Mouse (Mus musculus) hindbrain, embryonic 16.5 days (tissue): ENCODE results near the gene Qsox2. TPM values are rescaled to one million over a fixed set of nuclear protein-coding genes. Genes with fewer than 3 reads are reported as not detected.

Source experiments
- ATAC-seq: fragments of 200-750 bp; cut with Nextera tagmentation; 2 replicates; pipeline ENCODE4 v1.8.0; 2017; ENCODE audit warnings: moderate TSS enrichment, moderate library complexity
- H3K27ac ChIP-seq: fragments of 300-500 bp; sonication (generic); 2 replicates; pipeline ENCODE4 v1.5.1; 2014; ENCODE audit warnings: low read depth, mild to moderate bottlenecking, control low read depth, low read length, moderate library complexity
- H3K27me3 ChIP-seq: fragments of 300-500 bp; sonication (generic); replicated peaks from 2 replicates; pipeline ENCODE4 v1.6.1; 2014; ENCODE audit warnings: low read length; ENCODE audit not compliant: control insufficient read depth, insufficient read depth
- H3K36me3 ChIP-seq: fragments of 300-500 bp; sonication (generic); 2 replicates; pipeline ENCODE4 v1.6.1; 2014; ENCODE audit warnings: mild to moderate bottlenecking, low read length, moderate library complexity, mixed read lengths; ENCODE audit not compliant: control insufficient read depth, insufficient read depth
- H3K4me1 ChIP-seq: fragments of 300-500 bp; sonication (generic); 2 replicates; pipeline ENCODE4 v1.6.1; 2014; ENCODE audit warnings: low read depth, low read length; ENCODE audit not compliant: control insufficient read depth, insufficient read depth
- H3K4me2 ChIP-seq: fragments of 300-500 bp; sonication (generic); 2 replicates; pipeline ENCODE4 v1.6.1; 2014; ENCODE audit warnings: mild to moderate bottlenecking, low read length, control low read depth, moderate library complexity
- H3K4me3 ChIP-seq: fragments of 300-500 bp; sonication (generic); 2 replicates; pipeline ENCODE4 v1.5.1; 2014; ENCODE audit warnings: mild to moderate bottlenecking, low read length, control low read depth, moderate library complexity
- H3K9ac ChIP-seq: fragments of 300-500 bp; sonication (generic); 2 replicates; pipeline ENCODE4 v1.6.1; 2014; ENCODE audit warnings: low read depth, mild to moderate bottlenecking, control low read depth, low read length, moderate library complexity
- H3K9me3 ChIP-seq: fragments of 300-500 bp; sonication (generic); 2 replicates; pipeline ENCODE4 v1.6.1; 2014; ENCODE audit warnings: mild to moderate bottlenecking, low read length, moderate library complexity; ENCODE audit not compliant: control insufficient read depth
- WGBS: fragments of 180-500 bp; shearing (Covaris S2); extraction: QIAGEN DNeasy Blood & Tissue Kit; methylation state at CpG from one replicate; pipeline ENCODE4 v1.1.7; 2014; 5-methylcytosine and 5-hydroxymethylcytosine counted together
- polyA plus RNA-seq: library from polyadenylated mRNA; unstranded; fragments of >200 nt; fragmentation: Nextera tagmentation; extraction: Ambion mirVana; gene quantifications from 2 replicates; pipeline ENCODE4 v1.2.1, GENCODE M21; 2015

Qsox2 gene
- polyA plus RNA-seq, 1 experiment from 2014 or later = 15.3 TPM

DNA sequence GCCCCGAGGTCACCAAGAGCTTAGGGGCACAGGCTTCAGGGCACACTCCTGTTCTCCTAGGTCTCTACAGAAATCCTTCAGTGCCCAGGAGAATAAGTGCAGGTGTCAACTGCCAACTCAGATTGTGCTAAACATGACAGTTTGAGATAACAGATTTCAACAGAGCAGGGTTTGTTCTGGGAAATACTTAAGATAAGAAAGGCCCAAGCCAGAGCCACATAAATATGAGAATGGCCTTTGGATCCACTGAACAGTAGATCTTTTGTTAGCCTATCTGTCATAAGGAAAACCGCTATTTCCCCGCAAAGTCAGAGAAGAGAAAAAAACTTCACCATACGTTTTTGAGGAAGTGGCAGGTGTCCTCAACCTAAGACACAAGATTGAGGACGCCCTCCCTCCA is 3.1 kb downstream of the Qsox2 start:
- no peaks in the 10 kb centered on the region for H3K36me3 ChIP-seq
- H3K9ac ChIP-seq = no peak overlapping the region
- no peaks in the 10 kb centered on the region for H3K27me3 ChIP-seq
- 88% methylated on average over 5 of the region's 5 CpGs for WGBS
- H3K9me3 ChIP-seq = no peaks in the 10 kb centered on the region
- H3K4me3 ChIP-seq = no peak overlapping the region
- no peak for ATAC-seq
- H3K4me2 ChIP-seq = no peak overlapping the region
- H3K27ac ChIP-seq = no peak overlapping the region
- peaks cover 18% of the 10 kb centered on the region for H3K4me1 ChIP-seq

DNA sequence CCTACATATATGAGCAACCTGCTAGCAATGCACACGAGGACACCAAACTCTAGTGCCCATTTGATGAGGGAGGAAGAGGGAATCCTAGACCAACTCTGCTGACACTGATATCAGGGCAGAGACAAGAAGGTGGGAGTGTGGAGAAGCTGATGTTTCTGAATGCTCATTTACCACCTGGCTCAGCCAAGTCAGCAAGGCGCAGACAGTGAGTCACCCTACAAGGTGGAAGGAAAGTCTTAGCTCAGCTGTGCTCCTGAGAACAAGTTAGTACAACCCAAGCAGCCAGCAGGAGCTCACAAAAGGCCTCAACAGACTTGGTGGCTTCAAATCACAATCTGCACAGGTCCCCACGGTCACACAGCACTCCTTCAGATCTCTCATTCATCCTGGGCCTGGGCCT is 6.0 kb downstream of the Qsox2 start:
- no peak overlapping the region for H3K4me2 ChIP-seq
- no peak for ATAC-seq
- 79% methylated on average over 3 of the region's 3 CpGs for WGBS
- H3K27ac ChIP-seq = no peak overlapping the region
- no peaks in the 10 kb centered on the region for H3K27me3 ChIP-seq
- no peaks in the 10 kb centered on the region for H3K36me3 ChIP-seq
- H3K4me1 ChIP-seq = peaks cover 14% of the 10 kb centered on the region
- no peaks in the 10 kb centered on the region for H3K9me3 ChIP-seq
- no peak overlapping the region for H3K9ac ChIP-seq
- H3K4me3 ChIP-seq = no peak overlapping the region

DNA sequence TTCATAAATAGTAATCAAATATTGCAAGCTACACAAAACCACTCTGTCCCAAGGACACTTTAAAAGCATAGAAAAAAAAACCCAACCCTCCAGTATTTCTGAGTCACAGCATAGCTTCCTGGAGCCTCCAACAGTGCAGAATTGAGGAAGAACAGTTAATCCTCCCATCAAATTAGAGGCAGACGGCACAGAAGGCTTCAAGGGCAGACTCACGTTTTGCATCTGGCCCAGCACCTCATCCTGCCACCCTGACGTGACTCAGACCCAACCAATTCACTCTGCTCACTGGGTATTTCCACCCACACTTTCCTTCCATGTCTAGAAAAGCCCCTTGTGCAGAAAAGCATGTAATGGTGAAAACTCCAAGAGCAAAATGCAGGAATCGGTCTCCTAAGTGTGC is 7.1 kb downstream of the Qsox2 start:
- no peaks in the 10 kb centered on the region for H3K9me3 ChIP-seq
- H3K27ac ChIP-seq = no peak overlapping the region
- 69% methylated on average over 4 of the region's 4 CpGs for WGBS
- no peak overlapping the region for H3K4me3 ChIP-seq
- no peaks in the 10 kb centered on the region for H3K36me3 ChIP-seq
- ATAC-seq = no peak
- H3K4me1 ChIP-seq = peaks cover 5% of the 10 kb centered on the region
- H3K9ac ChIP-seq = no peak overlapping the region
- H3K27me3 ChIP-seq = no peaks in the 10 kb centered on the region
- H3K4me2 ChIP-seq = no peak overlapping the region

DNA sequence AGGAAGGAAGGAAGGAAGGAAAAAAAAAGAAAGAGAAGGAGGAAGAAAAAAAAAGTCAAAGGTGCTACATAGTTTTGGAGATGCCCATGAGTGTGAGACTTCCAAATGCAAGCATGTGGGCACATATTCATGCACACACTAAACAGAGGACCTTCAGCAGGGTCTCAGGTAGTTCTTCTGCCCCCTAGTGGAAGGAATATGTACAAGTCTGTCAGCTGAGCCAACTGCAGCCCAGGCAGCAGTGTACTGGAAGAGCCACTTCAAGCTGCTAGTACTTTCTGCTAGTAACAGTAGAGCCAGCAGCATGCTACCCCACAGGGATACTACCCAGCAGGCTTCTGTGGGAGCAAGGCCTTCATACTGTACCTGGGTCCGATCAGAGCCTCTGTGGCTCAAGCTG is 9.5 kb downstream of the Qsox2 start:
- Histone ChIP-seq H3K4me1 (no peaks in the 10 kb centered on the region), H3K27ac (no peak overlapping the region), H3K36me3 (0 out of 2 replicates have a peak, but pooled peaks cover 8% of the 10 kb centered on the region), H3K27me3 (no peaks in the 10 kb centered on the region), H3K4me2 (no peak overlapping the region), H3K4me3 (no peak overlapping the region), H3K9me3 (no peaks in the 10 kb centered on the region), H3K9ac (no peak overlapping the region)
- ATAC-seq = peak; percentile 84
- WGBS = 68% methylated on average over 1 of the region's 1 CpGs

DNA sequence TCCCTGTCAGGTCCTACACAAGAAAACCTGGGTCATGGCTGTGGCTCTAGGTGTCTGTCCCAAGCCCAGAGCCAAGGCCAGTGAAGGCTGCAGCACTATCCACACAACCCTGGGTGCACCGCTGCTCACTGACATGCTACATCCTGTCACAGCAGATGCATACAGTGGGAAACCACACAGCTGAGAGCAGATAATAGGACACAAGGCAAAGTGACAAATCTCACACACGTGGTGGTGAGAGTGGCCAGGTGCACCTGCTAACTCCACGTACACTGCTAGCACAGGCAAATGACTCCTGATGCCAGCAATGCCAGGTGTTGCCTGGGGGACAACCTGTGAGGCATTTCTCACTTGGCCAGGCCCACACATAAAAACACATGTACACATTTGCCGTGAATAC is 12.1 kb downstream of the Qsox2 start:
- H3K4me3 ChIP-seq = no peak overlapping the region
- H3K4me2 ChIP-seq = no peak overlapping the region
- peaks cover 19% of the 10 kb centered on the region; the same call in 1 of the 2 replicates for H3K36me3 ChIP-seq
- no peak for ATAC-seq
- no peaks in the 10 kb centered on the region for H3K27me3 ChIP-seq
- H3K4me1 ChIP-seq = no peaks in the 10 kb centered on the region
- WGBS = 87% methylated on average over 4 of the region's 4 CpGs
- H3K9me3 ChIP-seq = no peaks in the 10 kb centered on the region
- H3K9ac ChIP-seq = no peak overlapping the region
- no peak overlapping the region for H3K27ac ChIP-seq

DNA sequence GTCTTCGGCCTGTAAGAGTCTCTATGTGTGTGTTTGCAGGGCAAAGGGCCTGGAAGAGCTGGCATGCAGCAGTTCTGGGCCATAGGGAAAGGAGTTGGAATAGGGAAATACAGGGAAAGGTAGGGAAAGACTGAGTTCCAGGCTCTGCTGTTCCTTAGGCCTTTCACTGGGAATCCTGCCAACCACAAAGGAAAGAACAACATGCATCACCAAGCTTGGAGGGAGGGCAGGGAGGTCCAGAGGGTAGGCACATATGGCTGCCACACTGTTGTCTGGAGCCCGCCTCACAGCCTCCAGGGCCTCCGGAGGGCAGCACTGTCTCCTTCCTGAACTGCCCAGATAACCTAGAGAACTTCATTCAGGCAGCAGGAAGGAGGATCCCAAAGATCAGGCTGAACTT is 13.4 kb downstream of the Qsox2 start:
- H3K27ac ChIP-seq = no peak overlapping the region
- H3K4me3 ChIP-seq = no peak overlapping the region
- no peaks in the 10 kb centered on the region for H3K4me1 ChIP-seq
- no peaks in the 10 kb centered on the region for H3K9me3 ChIP-seq
- no peak for ATAC-seq
- no peak overlapping the region for H3K9ac ChIP-seq
- H3K27me3 ChIP-seq = no peaks in the 10 kb centered on the region
- H3K4me2 ChIP-seq = no peak overlapping the region
- 81% methylated on average over 3 of the region's 3 CpGs for WGBS
- peaks cover 25% of the 10 kb centered on the region; the same call in 1 of the 2 replicates for H3K36me3 ChIP-seq

DNA sequence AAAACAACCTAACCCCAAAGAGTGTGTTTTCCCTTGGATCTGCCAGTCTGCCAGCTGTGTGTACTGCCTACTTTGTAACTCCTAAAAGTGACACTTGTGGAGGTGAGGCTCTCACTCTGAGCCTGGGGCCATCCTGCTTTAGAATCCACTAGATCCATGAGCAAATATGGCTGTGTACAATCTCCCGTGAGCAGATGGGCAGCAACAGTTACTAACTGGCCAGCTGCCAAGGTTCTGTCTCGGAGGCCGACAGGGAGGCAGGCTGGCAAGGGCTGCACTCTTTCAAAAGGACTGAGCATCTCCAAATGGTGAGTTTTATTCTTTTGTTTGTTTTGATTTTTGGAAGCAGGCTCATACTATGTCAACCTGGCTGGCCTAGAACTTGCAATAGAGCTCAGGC is 22.8 kb downstream of the Qsox2 start:
- Histone ChIP-seq H3K4me1 (no peaks in the 10 kb centered on the region), H3K27me3 (no peaks in the 10 kb centered on the region; the same call in 1 of the 2 replicates), H3K9ac (no peak overlapping the region), H3K4me3 (no peak overlapping the region), H3K36me3 (peaks cover 33% of the 10 kb centered on the region), H3K4me2 (no peak overlapping the region), H3K9me3 (peaks cover 4% of the 10 kb centered on the region; the same call in 1 of the 2 replicates), H3K27ac (no peak overlapping the region)
- WGBS = 25% methylated on average over 3 of the region's 3 CpGs
- no peak for ATAC-seq

DNA sequence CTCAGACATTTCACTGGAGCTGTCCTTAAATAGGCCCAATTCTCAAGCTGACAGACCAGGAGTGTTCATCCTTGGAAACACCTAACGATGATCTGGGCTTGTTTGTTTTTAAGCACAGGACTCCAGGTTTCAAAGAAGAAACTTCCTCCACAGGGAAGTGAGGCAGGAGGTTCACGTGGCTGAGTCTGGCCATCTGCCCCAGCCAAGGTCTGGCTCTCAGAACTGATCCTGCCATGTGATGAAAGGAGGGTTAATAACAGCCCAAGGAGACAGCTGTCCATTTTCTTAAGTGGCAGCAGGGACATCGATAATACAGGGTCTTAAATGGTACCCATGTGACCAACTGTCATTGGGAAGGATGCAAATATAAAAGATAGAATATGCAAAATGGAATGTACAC is 27.8 kb downstream of the Qsox2 start:
- peaks cover 2% of the 10 kb centered on the region; the same call in 1 of the 2 replicates for H3K4me1 ChIP-seq
- no peak overlapping the region for H3K4me2 ChIP-seq
- peaks cover 40% of the 10 kb centered on the region for H3K27me3 ChIP-seq
- H3K4me3 ChIP-seq = no peak overlapping the region
- WGBS = 63% methylated on average over 3 of the region's 3 CpGs
- no peak for ATAC-seq
- H3K9me3 ChIP-seq = peaks cover 4% of the 10 kb centered on the region; the same call in 1 of the 2 replicates
- no peak overlapping the region for H3K27ac ChIP-seq
- peaks cover 27% of the 10 kb centered on the region for H3K36me3 ChIP-seq
- no peak overlapping the region for H3K9ac ChIP-seq

DNA sequence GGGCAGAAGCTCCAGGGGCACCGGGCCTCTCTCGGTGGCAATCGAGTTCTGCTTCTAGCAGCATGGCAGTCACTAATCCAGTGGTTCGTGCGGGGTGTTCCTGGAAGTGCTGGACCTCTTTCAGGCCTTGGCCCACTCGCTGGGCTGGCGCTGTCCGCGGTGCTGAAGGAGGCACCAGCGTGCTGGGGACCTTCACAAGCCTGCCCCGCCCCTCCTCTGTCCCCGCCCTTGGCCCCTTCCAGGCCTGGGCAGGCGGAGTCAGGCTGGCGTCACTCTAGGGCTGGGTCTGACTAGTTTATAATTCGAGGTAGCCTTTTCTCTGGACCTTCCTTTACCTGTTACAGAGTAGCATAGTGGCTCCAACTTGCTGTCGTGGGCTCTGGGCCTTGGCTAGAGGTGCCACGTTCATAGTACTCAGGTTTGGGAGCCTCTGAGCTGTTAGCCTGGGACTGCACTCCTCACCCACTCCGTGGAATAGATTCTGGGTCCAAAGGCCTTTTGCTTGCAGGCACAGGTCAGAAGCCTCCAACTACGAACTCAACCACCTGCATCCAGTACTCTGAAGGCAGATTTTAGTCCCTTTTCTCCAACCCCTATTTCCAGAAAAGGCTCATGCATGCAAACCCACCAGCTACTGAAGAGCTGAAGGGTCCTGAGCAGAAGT is 29.1 kb downstream of the Qsox2 start, which contains the start of gene Lhx3:
Lhx3 (minus strand) TSS at position 164 of the 664 bp plus-strand sequence.
- Histone ChIP-seq H3K4me2 (no peak within 1 kb of the TSS), H3K27me3 (peaks cover 52% of the 10 kb centered on the region), H3K4me1 (peaks cover 2% of the 10 kb centered on the region; the same call in 1 of the 2 replicates), H3K9me3 (peaks cover 4% of the 10 kb centered on the region; the same call in 1 of the 2 replicates), H3K27ac (no peak within 1 kb of the TSS), H3K9ac (no peak within 1 kb of the TSS), H3K4me3 (no peak within 1 kb of the TSS), H3K36me3 (peaks cover 24% of the 10 kb centered on the region)
- ATAC-seq = peak; percentile 76; the same call in 1 of the 2 replicates
- 15% methylated on average over 16 of the region's 19 CpGs for WGBS
